Mouse (Mus musculus) bone marrow macrophage, adult 2 months (primary cell): Measurements from ENCODE around the gene Akap6. TPM values are rescaled to one million over a fixed set of nuclear protein-coding genes. Genes with fewer than 3 reads are reported as not detected.
A peak's percentile ranks its signal among the peaks of the same experiment; 100 is the strongest.
"Not testable (repeated sequence)": the region's sequence is repeated elsewhere in the genome, so short reads cannot be mapped to it uniquely, and the experiment has no call there.

ENCODE experiments used
- H3K27ac ChIP-seq: 2 replicates; pipeline ENCODE4 v1.5.1; 2012; ENCODE audit warnings: low read depth, low read length; ENCODE audit not compliant: insufficient read depth
- H3K4me1 ChIP-seq: 2 replicates; pipeline ENCODE4 v1.6.1; 2012; ENCODE audit warnings: low read length; ENCODE audit not compliant: control insufficient read depth, insufficient read depth
- H3K4me3 ChIP-seq: 2 replicates; pipeline ENCODE4 v1.5.1; 2012; ENCODE audit warnings: mild to moderate bottlenecking, low read length, moderate library complexity; ENCODE audit not compliant: insufficient read depth
- CTCF ChIP-seq: IDR thresholded peaks from 2 replicates; pipeline ENCODE4 v1.5.1; 2012; ENCODE audit warnings: low read depth, mild to moderate bottlenecking, low read length, moderate library complexity
- POLR2A ChIP-seq: IDR thresholded peaks from 2 replicates; pipeline ENCODE4 v1.6.1; 2012; ENCODE audit warnings: mild to moderate bottlenecking, low read depth, low read length, borderline replicate concordance
- polyA plus RNA-seq: library from polyadenylated mRNA; stranded (reverse); fragments of >200 nt; gene quantifications from 2 replicates; pipeline ENCODE4 v1.2.4, GENCODE M21; 2012; ENCODE audit not compliant: missing spikeins, insufficient read depth, insufficient read length

Gene Akap6
- polyA plus RNA-seq, 1 experiment: 0.05 TPM

DNA sequence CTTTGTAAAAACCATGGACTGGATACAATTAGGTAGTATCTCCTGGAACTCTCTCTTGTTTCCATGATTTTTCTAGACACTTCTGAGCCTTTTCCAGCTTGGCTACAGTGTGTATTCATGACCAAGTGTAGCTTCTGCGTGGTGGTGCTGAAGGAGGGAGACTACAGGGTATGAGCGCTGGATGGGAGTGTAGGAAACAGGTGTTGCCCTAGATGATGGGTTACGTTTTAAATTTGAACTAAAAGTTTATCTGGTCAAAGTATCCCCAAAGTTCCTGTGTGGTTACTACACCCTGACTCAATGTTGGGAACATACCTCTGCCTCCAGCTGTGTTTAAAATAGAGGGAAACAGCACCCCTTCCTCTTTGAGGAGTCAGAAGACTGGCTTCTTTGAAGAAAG, 12.2 kb downstream of the Akap6 start:
- H3K4me3 ChIP-seq: no peak overlapping the region
- no peak overlapping the region for H3K27ac ChIP-seq
- H3K4me1 ChIP-seq: no peaks in the 10 kb centered on the region
- TF ChIP-seq CTCF (no peak), POLR2A (no peak)

DNA sequence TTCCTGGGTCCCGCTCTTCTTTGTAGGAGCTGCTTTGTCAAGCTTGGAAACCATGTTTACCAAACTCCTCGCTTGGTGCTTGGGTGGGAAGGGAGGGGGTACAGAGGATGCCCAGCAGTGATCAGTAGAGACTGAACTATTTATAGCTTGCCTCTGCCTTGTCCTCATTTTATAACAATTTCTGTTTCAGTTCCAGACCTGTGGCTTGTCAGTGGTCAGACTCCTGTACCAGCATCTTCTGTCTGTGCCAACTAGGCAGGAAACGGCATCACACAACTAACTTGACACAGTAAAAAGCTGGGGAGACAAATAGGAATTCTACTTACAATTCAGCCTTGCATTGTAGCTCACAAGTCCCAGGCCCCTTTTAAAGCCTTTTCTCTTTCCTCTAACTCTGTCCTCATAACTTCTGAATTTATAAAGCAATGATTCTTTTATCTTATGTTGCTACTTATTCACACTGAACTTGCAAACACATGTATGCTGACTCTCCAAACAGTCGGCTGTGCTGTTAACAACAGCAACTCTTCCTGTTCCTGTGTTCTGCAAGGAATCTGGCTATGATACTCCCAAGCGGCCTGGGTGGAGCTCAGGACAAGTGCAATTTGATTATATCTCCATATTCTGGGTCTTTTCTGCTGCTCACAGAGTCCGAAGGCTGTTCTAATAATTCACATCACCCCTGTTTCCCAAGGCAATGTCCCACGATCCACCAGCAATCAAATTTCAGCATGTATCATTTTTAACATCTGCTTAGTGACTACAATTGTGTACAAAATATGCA, 12.9 kb downstream of the Akap6 start:
- no peak overlapping the region for H3K27ac ChIP-seq

DNA sequence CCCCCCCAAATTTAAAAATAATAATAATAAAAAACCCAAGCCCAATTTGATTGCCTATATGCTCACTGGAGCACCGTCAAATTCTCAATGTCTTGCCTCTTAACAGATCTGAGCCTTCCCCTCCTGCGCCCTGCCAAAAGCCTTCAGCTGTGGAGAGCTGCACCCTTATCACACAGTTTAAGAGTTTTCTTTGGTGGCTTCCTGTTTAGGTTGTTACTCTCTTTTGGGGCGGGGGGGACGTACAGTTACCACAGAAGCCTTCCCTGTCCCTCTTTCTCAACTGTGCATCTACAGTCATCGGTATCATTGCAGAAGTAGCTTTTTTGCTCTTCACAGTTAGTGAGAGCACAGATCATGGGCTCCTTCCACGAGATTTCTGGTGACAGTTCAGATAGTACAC, 19.2 kb downstream of the Akap6 start:
- Histone ChIP-seq H3K4me3 (no peak overlapping the region), H3K27ac (no peak overlapping the region), H3K4me1 (no peaks in the 10 kb centered on the region)
- TF ChIP-seq POLR2A (no peak), CTCF (no peak)

More for the DNA sequence above, 12.9 kb downstream of the Akap6 start:
- no peaks in the 10 kb centered on the region for H3K4me1 ChIP-seq
- H3K4me3 ChIP-seq: no peak overlapping the region
- TF ChIP-seq CTCF (no peak), POLR2A (no peak)

DNA sequence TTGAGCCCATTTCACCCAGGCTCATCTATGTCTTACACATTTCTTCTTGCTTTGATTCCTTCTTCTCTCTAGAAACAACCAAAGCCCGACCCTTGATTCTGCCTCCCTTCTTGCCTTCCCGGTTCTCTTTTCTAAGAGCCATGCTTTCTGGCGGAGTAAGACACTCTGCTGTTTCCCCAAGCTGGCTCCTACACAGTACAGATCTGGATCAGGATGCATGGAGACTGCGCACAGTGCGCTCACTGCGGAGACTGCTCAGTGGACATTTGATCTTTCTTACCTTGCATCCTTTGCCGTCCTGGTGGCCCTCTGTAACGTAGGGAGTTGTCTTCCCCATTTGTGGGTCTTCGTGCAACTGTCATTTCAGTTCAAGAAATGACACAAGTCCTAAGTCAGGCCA, 20.0 kb downstream of the Akap6 start:
- H3K4me3 ChIP-seq: no peak overlapping the region
- H3K27ac ChIP-seq: no peak overlapping the region
- no peaks in the 10 kb centered on the region for H3K4me1 ChIP-seq
- TF ChIP-seq POLR2A (no peak), CTCF (no peak)

DNA sequence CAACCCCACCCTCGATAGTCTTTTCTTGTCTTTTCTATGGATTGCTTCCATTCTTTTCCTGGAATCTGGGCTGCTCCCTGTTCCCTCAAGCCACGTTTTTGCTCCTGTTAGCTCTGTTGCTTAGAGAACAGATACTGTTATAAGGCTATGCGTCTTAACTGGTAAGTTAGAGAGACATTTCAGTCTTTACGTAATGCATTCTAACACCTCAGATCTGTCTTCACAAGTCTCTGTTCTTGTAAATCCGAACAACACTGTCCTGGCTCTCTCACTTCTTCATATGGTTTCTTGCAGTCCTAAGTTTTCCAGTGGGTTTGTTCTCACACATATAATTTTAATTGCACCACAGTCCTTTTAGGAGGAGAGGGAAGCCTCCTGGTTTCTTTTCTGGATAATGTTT, 20.5 kb downstream of the Akap6 start:
- no peak overlapping the region for H3K27ac ChIP-seq
- H3K4me3 ChIP-seq: no peak overlapping the region
- TF ChIP-seq POLR2A: no peak
- no peak for TF ChIP-seq CTCF
- no peaks in the 10 kb centered on the region for H3K4me1 ChIP-seq

- not testable (repeated sequence) for H3K4me3 ChIP-seq, H3K27ac ChIP-seq, H3K4me1 ChIP-seq
These were observed 24.9 kb downstream of the Akap6 start for GRCm38 (mm10) chr12:52724039-52724615.

DNA sequence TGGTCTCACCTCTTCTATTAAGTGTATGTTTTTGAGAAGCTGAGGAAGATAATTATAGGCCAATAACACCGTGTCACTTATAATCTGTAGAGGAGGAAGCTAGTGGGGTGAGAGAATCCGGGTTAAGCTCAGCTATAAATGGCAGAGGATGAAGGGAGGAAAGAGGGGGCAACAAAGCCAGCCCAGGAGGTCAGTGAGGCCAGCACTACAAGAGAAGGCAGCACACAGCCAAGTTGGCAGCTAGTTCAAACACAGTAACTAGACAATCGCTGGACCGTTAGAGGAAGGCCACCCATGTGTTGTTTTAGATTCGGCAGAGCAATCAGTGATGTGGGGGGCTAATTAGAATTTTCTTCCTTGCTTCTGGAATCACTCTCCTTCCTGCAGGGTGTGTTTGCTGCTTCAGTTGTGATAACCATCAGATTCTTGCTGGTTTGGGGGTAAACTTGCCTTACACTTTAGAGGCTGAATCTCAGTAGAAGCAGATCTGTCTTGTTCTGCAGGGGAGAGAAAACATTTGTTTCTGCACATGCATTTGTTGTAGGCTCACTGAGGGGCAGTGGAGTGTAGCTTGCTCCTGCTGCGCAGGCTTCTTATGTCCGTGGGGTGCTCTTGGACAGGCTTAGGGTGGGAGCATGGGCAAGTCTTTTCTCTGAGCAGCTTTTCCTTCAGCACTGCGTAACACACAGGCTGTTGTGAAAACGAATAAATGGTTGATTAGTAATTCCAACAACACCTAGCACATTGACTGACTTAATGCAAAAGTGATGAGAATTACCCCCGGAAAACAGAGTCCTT, 27.4 kb downstream of the Akap6 start:
- H3K27ac ChIP-seq: no peak overlapping the region
- H3K4me1 ChIP-seq: no peaks in the 10 kb centered on the region
- TF ChIP-seq CTCF (no peak), POLR2A (no peak)
- H3K4me3 ChIP-seq: no peak overlapping the region

GRCm38 (mm10) chr12:52729396-52729795, 30.2 kb downstream of the Akap6 start:
- no peaks in the 10 kb centered on the region for H3K4me1 ChIP-seq
- no peak overlapping the region for H3K4me3 ChIP-seq
- TF ChIP-seq POLR2A: no peak
- TF ChIP-seq CTCF: no peak
- H3K27ac ChIP-seq: no peak overlapping the region

DNA sequence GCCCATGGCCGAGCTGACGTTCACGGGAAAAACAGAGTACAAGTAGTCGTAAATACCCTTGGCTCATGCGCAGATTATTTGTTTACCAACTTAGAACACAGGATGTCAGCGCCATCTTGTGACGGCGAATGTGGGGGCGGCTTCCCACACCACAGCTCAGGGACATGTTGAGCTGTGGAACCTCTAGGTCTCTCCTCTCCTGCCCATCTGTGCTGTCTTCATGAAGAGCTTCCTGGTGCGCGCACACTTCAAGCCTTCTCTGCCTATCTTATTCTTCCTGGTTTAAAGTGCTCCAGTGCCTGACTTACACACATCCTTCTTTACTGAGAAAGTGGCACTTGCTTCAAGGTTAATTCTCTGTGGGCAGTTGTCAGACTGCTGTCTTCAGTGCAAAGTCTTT, 36.0 kb downstream of the Akap6 start:
- Histone ChIP-seq H3K4me3 (peak overlapping the region; percentile 44), H3K27ac (peak overlapping the region; percentile 62)
- H3K4me1 ChIP-seq: not testable (repeated sequence)

GRCm38 (mm10) chr12:52737151-52737550, 38.0 kb downstream of the Akap6 start:
- H3K4me1 ChIP-seq: no peaks in the 10 kb centered on the region
- no peak for TF ChIP-seq CTCF

More at GRCm38 (mm10) chr12:52737151-52737550, 38.0 kb downstream of the Akap6 start:
- Histone ChIP-seq H3K4me3 (no peak overlapping the region), H3K27ac (no peak overlapping the region)
